Mouse (Mus musculus): ENCODE results near the gene Kif5c. TPM values are rescaled to one million over a fixed set of nuclear protein-coding genes. Genes with fewer than 3 reads are reported as not detected.

The Kif5c gene
- total and polyA plus RNA-seq, 2 experiments from 2014 or later: 163 to 408 TPM

- H3K9ac ChIP-seq: no peak overlapping the region
- H3K27me3 ChIP-seq (ENCODE audit: insufficient read depth, low read length): no peaks in the 10 kb centered on the region
- no peak overlapping the region for H3K4me2 ChIP-seq (ENCODE audit: low read depth)
- H3K36me3 ChIP-seq (ENCODE audit: insufficient read depth): peaks cover 27% of the 10 kb centered on the region
- no peaks in the 10 kb centered on the region for H3K9me3 ChIP-seq (ENCODE audit: low read length)
- WGBS: 88% methylated on average over 18 of the region's 18 CpGs
- H3K27ac ChIP-seq (ENCODE audit: low read depth, low read length): no peak overlapping the region; the same call in 1 of the 2 replicates
- no peak overlapping the region for H3K4me3 ChIP-seq (ENCODE audit: low read depth, low read length)
- ATAC-seq: no peak
- peaks cover 13% of the 10 kb centered on the region; the same call in 1 of the 2 replicates for H3K4me1 ChIP-seq (ENCODE audit: insufficient read depth)
- TF ChIP-seq CTCF (IDR thresholded peaks at IDR 0.05; ENCODE audit: low read depth): no peak
- no peak for DNase-seq
These were observed 98.5 kb downstream of the Kif5c start for GRCm38 (mm10) chr2:49717437-49718116.

- no peaks in the 10 kb centered on the region for H3K9me3 ChIP-seq (ENCODE audit: low read length)
- DNase-seq (peak; percentile 18), ATAC-seq (no peak)
- peak overlapping the region; percentile 70 for H3K27ac ChIP-seq (ENCODE audit: low read depth, low read length)
- no peaks in the 10 kb centered on the region for H3K27me3 ChIP-seq (ENCODE audit: insufficient read depth, low read length)
- H3K9ac ChIP-seq: no peak overlapping the region
- H3K4me3 ChIP-seq (ENCODE audit: low read depth, low read length): no peak overlapping the region
- peaks cover 33% of the 10 kb centered on the region for H3K36me3 ChIP-seq (ENCODE audit: insufficient read depth)
- peaks cover 13% of the 10 kb centered on the region; the same call in 1 of the 2 replicates for H3K4me1 ChIP-seq (ENCODE audit: insufficient read depth)
- WGBS: 5% methylated on average over 3 of the region's 3 CpGs
- TF ChIP-seq CTCF (IDR thresholded peaks at IDR 0.05; ENCODE audit: low read depth): no peak
- no peak overlapping the region for H3K4me2 ChIP-seq (ENCODE audit: low read depth)
These were observed 99.4 kb downstream of the Kif5c start for GRCm38 (mm10) chr2:49718492-49718891.

GRCm38 (mm10) chr2:49718935-49719850 is 100.1 kb downstream of the Kif5c start:
- 0 out of 2 replicates have a peak overlapping the region, but pooled peaks have one; percentile 18 for H3K9ac ChIP-seq
- H3K27me3 ChIP-seq (ENCODE audit: insufficient read depth, low read length): no peaks in the 10 kb centered on the region
- H3K9me3 ChIP-seq (ENCODE audit: low read length): no peaks in the 10 kb centered on the region
- H3K27ac ChIP-seq (ENCODE audit: low read depth, low read length): peak overlapping the region; percentile 74
- no peak overlapping the region for H3K4me3 ChIP-seq (ENCODE audit: low read depth, low read length)
- DNase-seq (peak; percentile 27), ATAC-seq (no peak)
- H3K4me2 ChIP-seq (ENCODE audit: low read depth): no peak overlapping the region
- H3K36me3 ChIP-seq (ENCODE audit: insufficient read depth): peaks cover 35% of the 10 kb centered on the region
- no peak for TF ChIP-seq CTCF (IDR thresholded peaks at IDR 0.05; ENCODE audit: low read depth)
- peaks cover 13% of the 10 kb centered on the region; the same call in 1 of the 2 replicates for H3K4me1 ChIP-seq (ENCODE audit: insufficient read depth)
- WGBS: 7% methylated on average over 8 of the region's 8 CpGs

- Histone ChIP-seq H3K27ac (ENCODE audit: low read depth, low read length) (0 out of 2 replicates have a peak overlapping the region, but pooled peaks have one; percentile 62), H3K4me3 (ENCODE audit: low read depth, low read length) (no peak overlapping the region), H3K4me1 (ENCODE audit: insufficient read depth) (peaks cover 13% of the 10 kb centered on the region; the same call in 1 of the 2 replicates), H3K36me3 (ENCODE audit: insufficient read depth) (peaks cover 36% of the 10 kb centered on the region), H3K9me3 (ENCODE audit: low read length) (no peaks in the 10 kb centered on the region), H3K27me3 (ENCODE audit: insufficient read depth, low read length) (no peaks in the 10 kb centered on the region), H3K9ac (no peak overlapping the region), H3K4me2 (ENCODE audit: low read depth) (0 out of 2 replicates have a peak overlapping the region, but pooled peaks have one; percentile 11)
- ATAC-seq (peak; percentile 60), DNase-seq (peak; percentile 24)
- no peak for TF ChIP-seq CTCF (IDR thresholded peaks at IDR 0.05; ENCODE audit: low read depth)
- 5% methylated on average over 6 of the region's 6 CpGs for WGBS
These were observed 100.8 kb downstream of the Kif5c start for GRCm38 (mm10) chr2:49719854-49720253.

- H3K27me3 ChIP-seq (ENCODE audit: insufficient read depth, low read length): no peaks in the 10 kb centered on the region
- WGBS: 23% methylated on average over 9 of the region's 9 CpGs
- H3K9ac ChIP-seq: no peak overlapping the region; the same call in 1 of the 2 replicates
- H3K4me3 ChIP-seq (ENCODE audit: low read depth, low read length): no peak overlapping the region
- ATAC-seq: no peak
- H3K4me1 ChIP-seq (ENCODE audit: insufficient read depth): peaks cover 13% of the 10 kb centered on the region; the same call in 1 of the 2 replicates
- H3K4me2 ChIP-seq (ENCODE audit: low read depth): 0 out of 2 replicates have a peak overlapping the region, but pooled peaks have one; percentile 11
- no peak overlapping the region for H3K27ac ChIP-seq (ENCODE audit: low read depth, low read length)
- peaks cover 41% of the 10 kb centered on the region for H3K36me3 ChIP-seq (ENCODE audit: insufficient read depth)
- TF ChIP-seq CTCF (IDR thresholded peaks at IDR 0.05; ENCODE audit: low read depth): no peak
- peak; percentile 25 for DNase-seq
- no peaks in the 10 kb centered on the region for H3K9me3 ChIP-seq (ENCODE audit: low read length)
These were observed 101.2 kb downstream of the Kif5c start for GRCm38 (mm10) chr2:49720343-49720742.

GRCm38 (mm10) chr2:49722331-49722730 is 103.2 kb downstream of the Kif5c start:
- H3K36me3 ChIP-seq (ENCODE audit: insufficient read depth): peaks cover 29% of the 10 kb centered on the region
- DNase-seq (peak; percentile 20), ATAC-seq (peak; percentile 6; the same call in 1 of the 2 replicates)
- H3K4me3 ChIP-seq (ENCODE audit: low read depth, low read length): no peak overlapping the region
- no peak overlapping the region for H3K9ac ChIP-seq
- H3K9me3 ChIP-seq (ENCODE audit: low read length): no peaks in the 10 kb centered on the region
- TF ChIP-seq CTCF (IDR thresholded peaks at IDR 0.05; ENCODE audit: low read depth): no peak
- no peak overlapping the region for H3K27ac ChIP-seq (ENCODE audit: low read depth, low read length)
- no peaks in the 10 kb centered on the region for H3K27me3 ChIP-seq (ENCODE audit: insufficient read depth, low read length)
- 7% methylated on average over 9 of the region's 9 CpGs for WGBS
- H3K4me2 ChIP-seq (ENCODE audit: low read depth): no peak overlapping the region
- peaks cover 19% of the 10 kb centered on the region; the same call in 1 of the 2 replicates for H3K4me1 ChIP-seq (ENCODE audit: insufficient read depth)

Data from forebrain, postnatal 0 days (tissue).